Mouse (Mus musculus): ENCODE results near the gene Fignl1. TPM values are rescaled to one million over a fixed set of nuclear protein-coding genes. Genes with fewer than 3 reads are reported as not detected.
A peak's percentile ranks its signal among the peaks of the same experiment; 100 is the strongest.

The Fignl1 gene
- total and polyA plus RNA-seq, 3 experiments = 34.2 to 59.9 (median 51.2) TPM

DNA sequence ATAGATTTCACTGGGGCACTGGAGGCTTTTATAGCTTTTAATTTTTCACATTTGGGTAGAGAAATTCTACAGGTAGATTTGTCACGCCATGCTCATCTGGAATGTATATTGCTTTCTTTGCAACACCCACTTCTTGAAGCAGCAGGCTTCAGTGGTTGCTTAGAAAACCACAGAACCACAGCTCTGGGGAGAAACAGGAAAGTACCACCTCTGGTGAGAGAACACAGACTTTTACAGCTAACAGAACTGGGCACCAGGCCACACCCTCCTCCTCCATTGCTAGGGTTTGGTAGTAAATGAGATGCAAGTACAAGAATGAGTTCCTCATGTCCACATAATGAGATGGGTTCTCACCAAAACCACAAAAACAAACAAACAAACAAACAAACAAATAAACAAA, 42.7 kb downstream of the Fignl1 start:
- peaks cover 9 to 40% of the 10 kb centered on the region in 2 experiments; a peak in 3 of 4 replicates for H3K36me3 ChIP-seq (ENCODE audit: control insufficient read depth in 1 of 2, insufficient read depth in 2 of 2, low read length in 2 of 2)
- no peak for TF ChIP-seq ZKSCAN1 (IDR thresholded peaks at IDR 0.05; ENCODE audit: low read depth, low read length)
- no peak for TF ChIP-seq MXI1 (IDR thresholded peaks at IDR 0.05; ENCODE audit: low read depth, low read length)
- no peak for TF ChIP-seq JUND (IDR thresholded peaks at IDR 0.05; ENCODE audit: low read depth, low read length)
- TF ChIP-seq CHD2 (IDR thresholded peaks at IDR 0.05; ENCODE audit: low read length) = no peak
- TF ChIP-seq POLR2AphosphoS5 (IDR thresholded peaks at IDR 0.05; ENCODE audit: borderline replicate concordance, low read depth, low read length) = no peak
- no peak for TF ChIP-seq SMC3 (IDR thresholded peaks at IDR 0.05; ENCODE audit: low read depth, low read length)
- TF ChIP-seq KAT2A (conservative IDR thresholded peaks at IDR 0.05; ENCODE audit: low read depth, low read length) = no peak
- TF ChIP-seq EP300 (IDR thresholded peaks at IDR 0.05; ENCODE audit: low read depth in 1 of 2, low read length in 2 of 2) = no peak
- TF ChIP-seq MAZ (IDR thresholded peaks at IDR 0.05; ENCODE audit: low read depth, low read length) = no peak
- no peak for TF ChIP-seq TBP (IDR thresholded peaks at IDR 0.05; ENCODE audit: low read depth, low read length)
- TF ChIP-seq GATA1 (IDR thresholded peaks at IDR 0.05; ENCODE audit: low read depth, low read length) = no peak; the same call in 1 of the 2 replicates
- TF ChIP-seq CTCF (IDR thresholded peaks at IDR 0.05 in 2 of 3, conservative IDR thresholded peaks at IDR 0.05 in 1 of 3; ENCODE audit: control insufficient read depth in 1 of 3, insufficient read depth in 1 of 3, low read depth in 2 of 3, low read length in 3 of 3, poor library complexity in 1 of 3, severe bottlenecking in 1 of 3) = no peak
- TF ChIP-seq CHD1 (IDR thresholded peaks at IDR 0.05; ENCODE audit: low read depth, low read length) = no peak
- no peak for TF ChIP-seq NRF1 (IDR thresholded peaks at IDR 0.05; ENCODE audit: insufficient read depth, low read depth, low read length, poor library complexity, severe bottlenecking)
- no peak for TF ChIP-seq MEF2A (IDR thresholded peaks at IDR 0.05; ENCODE audit: extremely low read depth, insufficient replicate concordance, low read depth, low read length, poor library complexity, severe bottlenecking)
- TF ChIP-seq POLR2AphosphoS2 (IDR thresholded peaks at IDR 0.05; ENCODE audit: low read length) = no peak
- no peak for TF ChIP-seq ZNF384 (IDR thresholded peaks at IDR 0.05; ENCODE audit: low read depth, low read length)
- no peak for TF ChIP-seq TAL1 (IDR thresholded peaks at IDR 0.05; ENCODE audit: low read length)
- TF ChIP-seq NELFE (IDR thresholded peaks at IDR 0.05; ENCODE audit: low read depth, low read length) = no peak
- TF ChIP-seq ETS1 (IDR thresholded peaks at IDR 0.05; ENCODE audit: low read depth, low read length) = no peak
- H3K9ac ChIP-seq (ENCODE audit: control insufficient read depth, low read depth, low read length, poor library complexity, severe bottlenecking) = no peak overlapping the region
- H3K27ac ChIP-seq (ENCODE audit: control insufficient read depth, low read depth, low read length) = no peak overlapping the region
- no peaks in the 10 kb centered on the region for H3K27me3 ChIP-seq (ENCODE audit: control insufficient read depth in 1 of 2, insufficient read depth in 2 of 2, low read length in 2 of 2)
- H3K4me3 ChIP-seq (ENCODE audit: control insufficient read depth in 1 of 2, insufficient read depth in 1 of 2, low read depth in 2 of 2, low read length in 2 of 2) = no peak overlapping the region
- peaks cover 0 to 2% of the 10 kb centered on the region in 2 experiments; a peak in 1 of 4 replicates for H3K4me1 ChIP-seq (ENCODE audit: control insufficient read depth in 1 of 2, insufficient read depth in 2 of 2, low read length in 2 of 2)
- H3K79me2 ChIP-seq (ENCODE audit: control insufficient read depth, insufficient read depth, low read length, poor library complexity) = no peaks in the 10 kb centered on the region
- DNase-seq (ENCODE audit: low read depth, low spot score) = peak; percentile 65
- no peaks in the 10 kb centered on the region for H3K9me3 ChIP-seq (replicated peaks; ENCODE audit: insufficient read depth, low read length)

GRCm38 (mm10) chr11:11765414-11765813, 43.3 kb downstream of the Fignl1 start:
- no peak overlapping the region for H3K4me3 ChIP-seq (ENCODE audit: control insufficient read depth in 1 of 2, insufficient read depth in 1 of 2, low read depth in 2 of 2, low read length in 2 of 2)
- H3K9ac ChIP-seq (ENCODE audit: control insufficient read depth, low read depth, low read length, poor library complexity, severe bottlenecking) = no peak overlapping the region
- DNase-seq (ENCODE audit: low read depth, low spot score) = no peak
- peaks cover 9 to 35% of the 10 kb centered on the region in 2 experiments; a peak in 3 of 4 replicates for H3K36me3 ChIP-seq (ENCODE audit: control insufficient read depth in 1 of 2, insufficient read depth in 2 of 2, low read length in 2 of 2)
- no peaks in the 10 kb centered on the region for H3K79me2 ChIP-seq (ENCODE audit: control insufficient read depth, insufficient read depth, low read length, poor library complexity)
- H3K27me3 ChIP-seq (ENCODE audit: control insufficient read depth in 1 of 2, insufficient read depth in 2 of 2, low read length in 2 of 2) = no peaks in the 10 kb centered on the region
- no peak for TF ChIP-seq RCOR1 (IDR thresholded peaks at IDR 0.05; ENCODE audit: low read depth, low read length)
- TF ChIP-seq MAFK (IDR thresholded peaks at IDR 0.05; ENCODE audit: borderline replicate concordance, low read depth, low read length) = no peak
- TF ChIP-seq RAD21 (IDR thresholded peaks at IDR 0.05; ENCODE audit: low read depth, low read length) = no peak
- no peak for TF ChIP-seq SMC3 (IDR thresholded peaks at IDR 0.05; ENCODE audit: low read depth, low read length)
- no peak for TF ChIP-seq EP300 (IDR thresholded peaks at IDR 0.05; ENCODE audit: low read depth in 1 of 2, low read length in 2 of 2)
- no peak for TF ChIP-seq NRF1 (IDR thresholded peaks at IDR 0.05; ENCODE audit: insufficient read depth, low read depth, low read length, poor library complexity, severe bottlenecking)
- no peak for TF ChIP-seq USF1 (IDR thresholded peaks at IDR 0.05; ENCODE audit: low read depth, low read length)
- no peak for TF ChIP-seq MYC (IDR thresholded peaks at IDR 0.05; ENCODE audit: low read depth, low read length)
- no peak for TF ChIP-seq TAL1 (IDR thresholded peaks at IDR 0.05; ENCODE audit: low read length)
- TF ChIP-seq TCF12 (IDR thresholded peaks at IDR 0.05; ENCODE audit: low read depth, low read length) = no peak
- no peak for TF ChIP-seq POLR2AphosphoS5 (IDR thresholded peaks at IDR 0.05; ENCODE audit: borderline replicate concordance, low read depth, low read length)
- TF ChIP-seq CTCF (IDR thresholded peaks at IDR 0.05 in 2 of 3, conservative IDR thresholded peaks at IDR 0.05 in 1 of 3; ENCODE audit: control insufficient read depth in 1 of 3, insufficient read depth in 1 of 3, low read depth in 2 of 3, low read length in 3 of 3, poor library complexity in 1 of 3, severe bottlenecking in 1 of 3) = no peak
- no peak for TF ChIP-seq GATA1 (IDR thresholded peaks at IDR 0.05; ENCODE audit: low read depth, low read length)
- no peak for TF ChIP-seq ZC3H11A (IDR thresholded peaks at IDR 0.05; ENCODE audit: low read depth, low read length)
- H3K4me1 ChIP-seq (ENCODE audit: control insufficient read depth in 1 of 2, insufficient read depth in 2 of 2, low read length in 2 of 2) = peaks cover 0 to 2% of the 10 kb centered on the region in 2 experiments; a peak in 1 of 4 replicates
- H3K9me3 ChIP-seq (replicated peaks; ENCODE audit: insufficient read depth, low read length) = no peaks in the 10 kb centered on the region
- H3K27ac ChIP-seq (ENCODE audit: control insufficient read depth, low read depth, low read length) = no peak overlapping the region
